Mouse (Mus musculus): ENCODE measurements around the gene Fgr.

Fgr gene

GRCm38 (mm10) chr4:133014896-133015709, 41.2 kb downstream of the Fgr start:
- no peak for DNase-seq (ENCODE audit: low read depth, low spot score)

- no peak for DNase-seq (ENCODE audit: low read depth, low spot score)
These were observed 42.1 kb downstream of the Fgr start for GRCm38 (mm10) chr4:133015710-133016651.

GRCm38 (mm10) chr4:133016677-133017415, 43.0 kb downstream of the Fgr start:
- no peak for DNase-seq (ENCODE audit: low read depth, low spot score)

GRCm38 (mm10) chr4:133017597-133018262, 43.8 kb downstream of the Fgr start:
- DNase-seq (ENCODE audit: low read depth, low spot score): no peak

- no peak for DNase-seq (ENCODE audit: low read depth, low spot score)
These were observed 44.4 kb downstream of the Fgr start for GRCm38 (mm10) chr4:133018263-133018798.

GRCm38 (mm10) chr4:133020721-133021120, 46.8 kb downstream of the Fgr start:
- DNase-seq (ENCODE audit: low read depth, low spot score): no peak

GRCm38 (mm10) chr4:133021181-133021671, 47.3 kb downstream of the Fgr start:
- DNase-seq (ENCODE audit: low read depth, low spot score): no peak

- no peak for DNase-seq (ENCODE audit: low read depth, low spot score)
These were observed 48.3 kb downstream of the Fgr start for GRCm38 (mm10) chr4:133022217-133022616.

- DNase-seq (ENCODE audit: low read depth, low spot score): no peak
These were observed 49.2 kb downstream of the Fgr start for GRCm38 (mm10) chr4:133022954-133023635.

- DNase-seq (ENCODE audit: low read depth, low spot score): no peak
These were observed 49.7 kb downstream of the Fgr start for GRCm38 (mm10) chr4:133023636-133024035.

GRCm38 (mm10) chr4:133024404-133024803, 50.5 kb downstream of the Fgr start:
- no peak for DNase-seq (ENCODE audit: low read depth, low spot score)

- DNase-seq (ENCODE audit: low read depth, low spot score): no peak
These were observed 51.2 kb downstream of the Fgr start for GRCm38 (mm10) chr4:133024969-133025685.

GRCm38 (mm10) chr4:133026272-133026671, 52.4 kb downstream of the Fgr start:
- no peak for DNase-seq (ENCODE audit: low read depth, low spot score)

- no peak for DNase-seq (ENCODE audit: low read depth, low spot score)
These were observed 53.0 kb downstream of the Fgr start for GRCm38 (mm10) chr4:133026826-133027375.

- no peak for DNase-seq (ENCODE audit: low read depth, low spot score)
These were observed 53.8 kb downstream of the Fgr start for GRCm38 (mm10) chr4:133027721-133028120.

- DNase-seq (ENCODE audit: low read depth, low spot score): no peak
These were observed 54.3 kb downstream of the Fgr start for GRCm38 (mm10) chr4:133028193-133028592.

GRCm38 (mm10) chr4:133028875-133029274, 55.0 kb downstream of the Fgr start:
- no peak for DNase-seq (ENCODE audit: low read depth, low spot score)

- DNase-seq (ENCODE audit: low read depth, low spot score): no peak
These were observed 58.7 kb downstream of the Fgr start for GRCm38 (mm10) chr4:133032410-133033095.

- DNase-seq (ENCODE audit: low read depth, low spot score): no peak
These were observed 60.6 kb downstream of the Fgr start for GRCm38 (mm10) chr4:133034478-133034877.
